Mouse (Mus musculus) erythroblast, embryonic 14.5 days (primary cell): Measurements from ENCODE around the gene Cd83. TPM values are rescaled to one million over a fixed set of nuclear protein-coding genes. Genes with fewer than 3 reads are reported as not detected.

ENCODE experiments used
- H3K27me3 ChIP-seq: 2 replicates; pipeline ENCODE4 v1.6.1; 2012; ENCODE audit warnings: inconsistent platforms; ENCODE audit not compliant: control insufficient read depth
- H3K36me3 ChIP-seq: 2 replicates; pipeline ENCODE4 v1.6.1; 2012; ENCODE audit warnings: mild to moderate bottlenecking, inconsistent platforms; ENCODE audit not compliant: control insufficient read depth
- H3K4me1 ChIP-seq: 2 replicates; pipeline ENCODE4 v1.6.1; 2012; ENCODE audit warnings: inconsistent platforms; ENCODE audit not compliant: control insufficient read depth
- H3K4me3 ChIP-seq: replicated peaks from 2 replicates; pipeline ENCODE3; 2012; ENCODE audit warnings: moderate library complexity, mild to moderate bottlenecking, inconsistent platforms
- H3K9me3 ChIP-seq: 2 replicates; pipeline ENCODE4 v1.6.1; 2012; ENCODE audit warnings: low read length, inconsistent platforms, mixed read lengths; ENCODE audit not compliant: control insufficient read depth
- GATA1 ChIP-seq: IDR thresholded peaks from 2 replicates; pipeline ENCODE4 v1.6.1; 2012; ENCODE audit warnings: low read length, inconsistent platforms, mixed read lengths
- TAL1 ChIP-seq: IDR thresholded peaks from 3 replicates; pipeline ENCODE4 v1.6.1; 2012; ENCODE audit warnings: low read length, inconsistent platforms, mixed read lengths
- polyA plus RNA-seq: library from polyadenylated mRNA; stranded (reverse); fragments of >175 nt; gene quantifications from 2 replicates; pipeline ENCODE4 v1.2.3, GENCODE M21; 2012

Gene Cd83
- polyA plus RNA-seq, 1 experiment, result not detected

- Histone ChIP-seq H3K36me3 (no peaks in the 10 kb centered on the region), H3K27me3 (no peaks in the 10 kb centered on the region), H3K4me3 (no peak overlapping the region), H3K9me3 (no peaks in the 10 kb centered on the region), H3K4me1 (no peaks in the 10 kb centered on the region)
- TF ChIP-seq TAL1, result no peak
Observed at GRCm38 (mm10) chr13:43847186-43847585, 62.6 kb downstream of the Cd83 start.

GRCm38 (mm10) chr13:43849816-43850215 is 65.2 kb downstream of the Cd83 start:
- Histone ChIP-seq H3K36me3 (no peaks in the 10 kb centered on the region), H3K4me1 (no peaks in the 10 kb centered on the region), H3K9me3 (no peaks in the 10 kb centered on the region), H3K27me3 (no peaks in the 10 kb centered on the region), H3K4me3 (no peak overlapping the region)
- TF ChIP-seq TAL1, result no peak

GRCm38 (mm10) chr13:43851108-43851507 is 66.5 kb downstream of the Cd83 start:
- Histone ChIP-seq H3K4me1 (no peaks in the 10 kb centered on the region), H3K27me3 (no peaks in the 10 kb centered on the region), H3K36me3 (no peaks in the 10 kb centered on the region), H3K9me3 (no peaks in the 10 kb centered on the region), H3K4me3 (no peak overlapping the region)
- TF ChIP-seq TAL1 (no peak), GATA1 (no peak)

Other genes starting within 250 kb of the Cd83 start
- gene Mcur1, start 224.6 kb upstream of the Cd83 start, polyA plus RNA-seq, result 0.23 and 0.30 TPM in 2 replicates
- not detected in 2 replicates for gene Rnf182, start 169.1 kb upstream of the Cd83 start, polyA plus RNA-seq